Comparison of ENCODE assay signal across 10 mouse cellular contexts in the genomic region with DNA sequence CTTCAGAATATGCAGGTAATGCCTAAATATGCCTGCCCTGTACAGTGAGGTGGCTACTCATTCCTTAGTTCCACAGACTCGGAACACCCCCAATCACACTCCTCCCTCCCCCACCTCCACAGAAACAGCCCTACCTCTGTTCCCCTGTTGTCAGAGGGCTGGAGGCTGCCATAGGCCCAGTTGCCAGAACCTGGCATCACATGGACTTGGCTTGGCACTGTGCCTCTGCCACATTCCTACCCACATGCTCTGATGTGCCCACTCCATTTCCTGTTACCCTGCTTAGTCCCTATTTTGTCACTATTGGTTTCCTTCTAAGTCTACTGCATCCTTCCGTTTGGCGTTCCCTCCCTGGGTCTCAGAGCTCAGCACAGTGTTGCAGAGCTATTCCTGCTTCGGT. TPM values are rescaled to one million over a fixed set of nuclear protein-coding genes. Genes with fewer than 3 reads are reported as not detected.
DNase-seq lines count a peak whose midpoint lies in the region; ATAC-seq lines count a peak whose summit lies in the region.
"Had no signal": no experiment of that assay in that cellular context is flagged by ENCODE, and none has a peak within 500 bp of the region (broad histone marks: within the 10 kb centered on the region; RNA-seq: fewer than 3 reads in every experiment).

No protein-coding gene starts in this region.

- H3K4me1 ChIP-seq in heart, embryonic 16.5 days (ENCODE audit: control insufficient read depth, insufficient read depth, low read length), result peaks cover 21% of the 10 kb centered on the region
- H3K4me1 ChIP-seq in heart, embryonic 10.5 days, result peaks cover 14% of the 10 kb centered on the region; the same call in 1 of the 2 replicates
- H3K4me1 ChIP-seq in midbrain, embryonic 16.5 days (ENCODE audit: control insufficient read depth, insufficient read depth, low read length), result no peaks in the 10 kb centered on the region
- H3K4me1 ChIP-seq: embryonic facial prominence, embryonic 13.5 days; neural tube, embryonic 12.5 days had no signal

- H3K9ac ChIP-seq in heart, embryonic 16.5 days (ENCODE audit: low read length), result 0 out of 2 replicates have a peak overlapping the region, but pooled peaks have one; percentile 9
- H3K9ac ChIP-seq in midbrain, embryonic 16.5 days (ENCODE audit: low read depth, low read length), result no peak overlapping the region
- H3K9ac ChIP-seq: embryonic facial prominence, embryonic 13.5 days; neural tube, embryonic 12.5 days had no signal

- intact Hi-C loops in left cerebral cortex, postnatal 14 days (cut with DNase I), result no loop called here

- H3K4me2 ChIP-seq in heart, embryonic 16.5 days (ENCODE audit: low read depth, low read length), result no peak overlapping the region
- H3K4me2 ChIP-seq in midbrain, embryonic 16.5 days (ENCODE audit: low read length), result no peak overlapping the region
- H3K4me2 ChIP-seq: embryonic facial prominence, embryonic 13.5 days; neural tube, embryonic 12.5 days had no signal

- H3K27me3 ChIP-seq in heart, embryonic 16.5 days (ENCODE audit: control insufficient read depth, insufficient read depth, low read length), result no peaks in the 10 kb centered on the region
- no peaks in the 10 kb centered on the region for H3K27me3 ChIP-seq in heart, embryonic 10.5 days (ENCODE audit: insufficient read depth, poor library complexity, severe bottlenecking)
- no peaks in the 10 kb centered on the region for H3K27me3 ChIP-seq in midbrain, embryonic 16.5 days (ENCODE audit: control insufficient read depth, insufficient read depth, low read depth, low read length)
- H3K27me3 ChIP-seq: embryonic facial prominence, embryonic 13.5 days; neural tube, embryonic 12.5 days had no signal

- no peak for DNase-seq in heart, embryonic 10.5 days (ENCODE audit: low spot score)
- DNase-seq in CD4-positive helper T cell, adult 2 months (ENCODE audit: low read depth, low spot score), result peak; percentile 7
- DNase-seq in cerebellum, adult 9-10 months, result peak; percentile 89
- peak; percentile 27 to 50 for DNase-seq in left cerebral cortex, postnatal 14 days (ENCODE audit: low spot score in 2 of 2)
- no peak for DNase-seq in Muller cell, postnatal 12 days (ENCODE audit: inconsistent ontology term)
- DNase-seq in thymus, postnatal 10 days (ENCODE audit: low spot score in 2 of 2), result no peak

- peaks cover 44% of the 10 kb centered on the region for H3K36me3 ChIP-seq in heart, embryonic 16.5 days (ENCODE audit: control insufficient read depth, insufficient read depth)
- peaks cover 68% of the 10 kb centered on the region for H3K36me3 ChIP-seq in heart, embryonic 10.5 days
- no peaks in the 10 kb centered on the region for H3K36me3 ChIP-seq in midbrain, embryonic 16.5 days (ENCODE audit: control insufficient read depth, insufficient read depth, low read length)

- no peaks in the 10 kb centered on the region for H3K9me3 ChIP-seq in heart, embryonic 16.5 days (replicated peaks; ENCODE audit: control insufficient read depth, low read length)
- H3K9me3 ChIP-seq in heart, embryonic 10.5 days, result no peaks in the 10 kb centered on the region; the same call in 1 of the 2 replicates
- H3K9me3 ChIP-seq in midbrain, embryonic 16.5 days (replicated peaks; ENCODE audit: control insufficient read depth, low read length, poor library complexity, severe bottlenecking), result no peaks in the 10 kb centered on the region
- H3K9me3 ChIP-seq: embryonic facial prominence, embryonic 13.5 days; neural tube, embryonic 12.5 days had no signal

- ATAC-seq in heart, embryonic 16.5 days (replicated peaks; ENCODE audit: extremely low read depth, insufficient read depth, low FRiP score), result 0 out of 2 replicates have a peak, but pooled peaks have one; percentile 11
- ATAC-seq in midbrain, embryonic 16.5 days, result no peak

- H3K27ac ChIP-seq in heart, embryonic 16.5 days (ENCODE audit: low read length), result peak overlapping the region; percentile 62; the same call in 1 of the 2 replicates
- no peak overlapping the region for H3K27ac ChIP-seq in heart, embryonic 10.5 days
- no peak overlapping the region for H3K27ac ChIP-seq in midbrain, embryonic 16.5 days (ENCODE audit: low read length)
- H3K27ac ChIP-seq: neural tube, embryonic 12.5 days had no signal

- no peak overlapping the region for H3K4me3 ChIP-seq in heart, embryonic 16.5 days (ENCODE audit: low read length)
- H3K4me3 ChIP-seq in heart, embryonic 10.5 days, result no peak overlapping the region
- no peak overlapping the region for H3K4me3 ChIP-seq in midbrain, embryonic 16.5 days (ENCODE audit: low read depth, low read length)
- H3K4me3 ChIP-seq: embryonic facial prominence, embryonic 13.5 days; neural tube, embryonic 12.5 days had no signal

- WGBS in heart, embryonic 16.5 days, result 81% methylated on average over 4 of the region's 4 CpGs
- 95% methylated on average over 4 of the region's 4 CpGs for WGBS in heart, embryonic 10.5 days
- 93% methylated on average over 4 of the region's 4 CpGs for WGBS in midbrain, embryonic 16.5 days

RNA-seq across cellular contexts. Expression of a gene that starts 55.8 kb away (rescaled TPM):
- 184 and 186 TPM in 2 replicates for polyA plus RNA-seq in heart, embryonic 16.5 days (2015; fragmentation: Nextera tagmentation; extraction: Ambion mirVana)
- 194 and 197 TPM in 2 replicates for polyA plus RNA-seq in heart, embryonic 10.5 days (2016; fragmentation: Nextera tagmentation; extraction: Ambion mirVana)
- total RNA-seq in left cerebral cortex, postnatal 14 days (2021), result 100 to 1,000 TPM; 174 to 177 TPM
- polyA plus RNA-seq in midbrain, embryonic 16.5 days (2015; fragmentation: Nextera tagmentation; extraction: Ambion mirVana), result 180 and 188 TPM in 2 replicates

RNA-seq across cellular contexts. Expression of a gene that starts 56.5 kb away (rescaled TPM):
- polyA plus RNA-seq in heart, embryonic 16.5 days (2015; fragmentation: Nextera tagmentation; extraction: Ambion mirVana), result 25.7 and 27.7 TPM in 2 replicates
- polyA plus RNA-seq in heart, embryonic 10.5 days (2016; fragmentation: Nextera tagmentation; extraction: Ambion mirVana), result 20.1 and 20.4 TPM in 2 replicates
- 10 to 100 TPM; 20.8 to 28.5 TPM for total RNA-seq in left cerebral cortex, postnatal 14 days (2021)
- polyA plus RNA-seq in midbrain, embryonic 16.5 days (2015; fragmentation: Nextera tagmentation; extraction: Ambion mirVana), result 8.1 and 8.3 TPM in 2 replicates

Comparison
In these comparisons a context has a peak if more than half of its experiments do, and no peak if none do; other contexts are left out.
1. DNase-seq: peak in CD4-positive helper T cell, adult 2 months (single experiment), cerebellum, adult 9-10 months (single experiment) and left cerebral cortex, postnatal 14 days (2 of 2); none in heart, embryonic 10.5 days (single experiment), Muller cell, postnatal 12 days (single experiment) and thymus, postnatal 10 days (0 of 2).